Mouse (Mus musculus): Measurements from ENCODE around the gene Kif13a. TPM values are rescaled to one million over a fixed set of nuclear protein-coding genes. Genes with fewer than 3 reads are reported as not detected.

Kif13a gene
- total RNA-seq, 2 experiments from 2014 or later = 7.1 to 12.8 TPM

- no peak for ATAC-seq (replicated peaks; ENCODE audit: low FRiP score, poor library complexity, severe bottlenecking)
Observed at GRCm38 (mm10) chr13:46844561-46845235, 85.0 kb downstream of the Kif13a start.

GRCm38 (mm10) chr13:46843646-46844045, 86.0 kb downstream of the Kif13a start:
- no peak for ATAC-seq (replicated peaks; ENCODE audit: low FRiP score, poor library complexity, severe bottlenecking)

- no peak for ATAC-seq (replicated peaks; ENCODE audit: low FRiP score, poor library complexity, severe bottlenecking)
Observed at GRCm38 (mm10) chr13:46842185-46842584, 87.5 kb downstream of the Kif13a start.

GRCm38 (mm10) chr13:46841668-46842067, 88.0 kb downstream of the Kif13a start:
- no peak for ATAC-seq (replicated peaks; ENCODE audit: low FRiP score, poor library complexity, severe bottlenecking)

- ATAC-seq (replicated peaks; ENCODE audit: low FRiP score, poor library complexity, severe bottlenecking) = no peak
Observed at GRCm38 (mm10) chr13:46840676-46841075, 89.0 kb downstream of the Kif13a start.

GRCm38 (mm10) chr13:46839236-46839635, 90.4 kb downstream of the Kif13a start:
- no peak for ATAC-seq (replicated peaks; ENCODE audit: low FRiP score, poor library complexity, severe bottlenecking)

GRCm38 (mm10) chr13:46838551-46838950, 91.1 kb downstream of the Kif13a start:
- no peak for ATAC-seq (replicated peaks; ENCODE audit: low FRiP score, poor library complexity, severe bottlenecking)

GRCm38 (mm10) chr13:46835351-46835750, 94.3 kb downstream of the Kif13a start:
- ATAC-seq (replicated peaks; ENCODE audit: low FRiP score, poor library complexity, severe bottlenecking) = no peak

GRCm38 (mm10) chr13:46834805-46835204, 94.9 kb downstream of the Kif13a start:
- no peak for ATAC-seq (replicated peaks; ENCODE audit: low FRiP score, poor library complexity, severe bottlenecking)

GRCm38 (mm10) chr13:46833586-46833985, 96.1 kb downstream of the Kif13a start:
- no peak for ATAC-seq (replicated peaks; ENCODE audit: low FRiP score, poor library complexity, severe bottlenecking)

- no peak for ATAC-seq (replicated peaks; ENCODE audit: low FRiP score, poor library complexity, severe bottlenecking)
Observed at GRCm38 (mm10) chr13:46832956-46833355, 96.7 kb downstream of the Kif13a start.

- ATAC-seq (replicated peaks; ENCODE audit: low FRiP score, poor library complexity, severe bottlenecking) = no peak
Observed at GRCm38 (mm10) chr13:46823271-46823670, 106.4 kb downstream of the Kif13a start.

- ATAC-seq (replicated peaks; ENCODE audit: low FRiP score, poor library complexity, severe bottlenecking) = no peak
Observed at GRCm38 (mm10) chr13:46822200-46822599, 107.5 kb downstream of the Kif13a start.

GRCm38 (mm10) chr13:46819729-46820223, 109.9 kb downstream of the Kif13a start:
- no peak for ATAC-seq (replicated peaks; ENCODE audit: low FRiP score, poor library complexity, severe bottlenecking)

- ATAC-seq (replicated peaks; ENCODE audit: low FRiP score, poor library complexity, severe bottlenecking) = no peak
Observed at GRCm38 (mm10) chr13:46819202-46819728, 110.4 kb downstream of the Kif13a start.

GRCm38 (mm10) chr13:46818374-46818773, 111.3 kb downstream of the Kif13a start:
- no peak for ATAC-seq (replicated peaks; ENCODE audit: low FRiP score, poor library complexity, severe bottlenecking)

- no peak for ATAC-seq (replicated peaks; ENCODE audit: low FRiP score, poor library complexity, severe bottlenecking)
Observed at GRCm38 (mm10) chr13:46812648-46813184, 117.0 kb downstream of the Kif13a start.

- ATAC-seq (replicated peaks; ENCODE audit: low FRiP score, poor library complexity, severe bottlenecking) = no peak
Observed at GRCm38 (mm10) chr13:46811696-46812095, 118.0 kb downstream of the Kif13a start.

- no peak for ATAC-seq (replicated peaks; ENCODE audit: low FRiP score, poor library complexity, severe bottlenecking)
Observed at GRCm38 (mm10) chr13:46810613-46811012, 119.1 kb downstream of the Kif13a start.

GRCm38 (mm10) chr13:46810098-46810497, 119.6 kb downstream of the Kif13a start:
- ATAC-seq (replicated peaks; ENCODE audit: low FRiP score, poor library complexity, severe bottlenecking) = no peak

GRCm38 (mm10) chr13:46807901-46808300, 121.8 kb downstream of the Kif13a start:
- no peak for ATAC-seq (replicated peaks; ENCODE audit: low FRiP score, poor library complexity, severe bottlenecking)
